Mouse (Mus musculus) heart, adult 2 months (tissue): ENCODE results near the gene Fhad1.

Source experiments
- CTCF ChIP-seq: fragments of 200-600 bp; IDR thresholded peaks from 2 replicates; pipeline ENCODE4 v1.8.1; 2022; ENCODE audit warnings: antibody characterized with exemption, mild to moderate bottlenecking, moderate library complexity
- EP300 ChIP-seq: fragments of 200-500 bp; IDR thresholded peaks from 2 replicates; pipeline ENCODE4 v1.6.1; 2011; ENCODE audit warnings: low read depth, low read length, control low read depth; ENCODE audit not compliant: insufficient read depth
- POLR2A ChIP-seq: fragments of 200-500 bp; IDR thresholded peaks from 2 replicates; pipeline ENCODE4 v1.6.1; 2011; ENCODE audit warnings: mild to moderate bottlenecking, low read depth, low read length, control low read depth; ENCODE audit not compliant: insufficient read depth

- TF ChIP-seq CTCF: no peak
- no peak for TF ChIP-seq POLR2A
- no peak for TF ChIP-seq EP300
Observed at GRCm38 (mm10) chr4:141904710-141905109, 110.2 kb downstream of the Fhad1 start.
